Mouse (Mus musculus) ES-E14 (cell line): ENCODE measurements around the gene Scin.

Source experiments
- CHD2 ChIP-seq: IDR thresholded peaks from 2 replicates; pipeline ENCODE4 v1.6.1; 2014; ENCODE audit warnings: mild to moderate bottlenecking, low read depth, low read length, inconsistent platforms
- MAFK ChIP-seq: IDR thresholded peaks from 2 replicates; pipeline ENCODE4 v1.6.1; 2014; ENCODE audit warnings: mild to moderate bottlenecking, low read depth, low read length, inconsistent platforms; ENCODE audit not compliant: insufficient read depth
- ZC3H11A ChIP-seq: IDR thresholded peaks from 2 replicates; pipeline ENCODE4 v1.6.1; 2012; ENCODE audit warnings: low read depth, mild to moderate bottlenecking, inconsistent platforms, low read length, borderline replicate concordance

DNA sequence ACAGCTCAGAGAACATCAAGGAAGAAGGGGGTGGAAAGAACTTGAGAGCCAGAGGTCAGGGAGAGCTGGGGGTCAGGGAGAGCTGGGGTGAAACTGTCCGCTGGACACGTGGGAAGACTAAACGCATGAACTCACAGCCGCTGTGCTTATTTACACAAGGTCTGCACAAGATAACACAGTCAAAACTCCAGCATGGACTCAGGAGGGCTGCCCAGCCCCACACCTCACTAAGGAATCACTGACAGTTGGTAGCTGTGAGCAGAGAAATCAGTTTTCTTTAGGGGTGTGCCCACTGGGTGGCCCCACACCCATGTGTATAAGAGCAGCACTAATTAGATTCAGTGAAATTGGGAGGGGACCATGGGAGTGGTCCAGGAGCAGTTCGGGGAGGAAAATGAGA, 27.2 kb downstream of the Scin start:
- TF ChIP-seq ZC3H11A (no peak), CHD2 (no peak), MAFK (no peak)
